Mouse (Mus musculus) adipocyte (in vitro differentiated cells): ENCODE measurements at regions not wholly inside any gene's neighbourhood (a gene's known extent, or its start where the extent isn't known, plus 50 kb on each side); places are given as distances from the start of the nearest gene placed in this dataset.

Experiments
- DNase-seq: peaks from one replicate; pipeline ENCODE4 v3.0.0-alpha.2; 2016; ENCODE audit warnings: low spot score

DNA sequence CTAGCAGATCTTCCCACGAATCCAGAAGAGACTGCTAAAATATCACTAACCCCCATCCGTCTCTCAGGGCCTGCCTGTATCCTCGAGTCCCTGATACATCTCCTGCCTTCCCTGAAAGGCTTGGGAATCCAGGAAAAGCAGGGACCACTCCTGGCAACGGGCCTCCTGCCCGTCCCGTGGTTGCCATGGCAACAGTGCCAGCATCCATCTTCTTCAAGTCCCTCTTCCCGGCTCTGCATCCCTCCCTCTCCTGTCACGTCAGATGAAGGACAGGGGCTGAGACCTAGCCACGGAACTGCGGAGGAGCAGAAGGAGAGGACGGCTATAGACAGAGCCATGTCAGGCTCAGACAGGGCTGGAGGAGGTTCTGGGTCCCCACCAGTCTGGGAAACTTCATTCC lies 222.4 kb downstream of the Cryba4 start:
- no peak for DNase-seq

DNA sequence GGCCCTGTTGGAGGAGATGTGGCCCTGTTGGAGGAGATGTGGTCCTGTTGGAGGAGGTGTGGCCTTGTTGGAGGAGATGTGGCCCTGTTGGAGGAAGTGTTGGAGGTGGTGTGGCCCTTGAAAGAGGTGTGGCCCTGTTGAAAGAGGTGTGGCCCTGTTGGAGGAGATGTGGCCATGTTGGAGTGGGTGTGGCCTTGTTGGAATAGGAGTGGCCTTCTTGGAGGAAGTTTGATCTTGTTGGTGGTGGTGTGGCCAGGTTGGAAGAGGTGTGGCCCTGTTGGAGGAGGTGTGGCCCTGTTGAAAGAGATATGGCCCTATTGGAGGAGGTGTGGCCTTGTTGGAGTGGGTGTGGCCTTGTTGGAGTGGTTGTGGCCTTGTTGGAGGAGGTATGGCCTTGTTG lies 220.3 kb downstream of the Cryba4 start:
- DNase-seq, result no peak

DNA sequence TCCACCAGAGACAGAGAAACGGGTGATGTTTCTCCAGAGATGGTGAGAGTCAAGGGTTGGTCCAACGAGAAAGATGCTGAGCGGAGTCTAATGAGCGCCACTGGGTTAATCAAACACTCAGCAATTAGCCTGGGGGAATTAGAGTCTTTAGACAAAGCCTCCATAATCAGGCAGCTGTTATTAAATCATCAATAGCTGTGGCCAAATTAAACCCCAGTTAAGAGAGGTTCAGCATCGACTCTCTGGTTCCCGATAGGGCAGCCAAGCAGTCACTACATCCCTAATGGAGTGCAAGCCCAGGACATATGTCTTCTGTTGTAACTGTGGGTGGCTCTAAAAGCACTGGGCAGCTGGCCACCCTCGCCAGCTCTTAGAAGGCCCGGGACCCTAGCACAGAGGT lies 216.9 kb downstream of the Cryba4 start:
- no peak for DNase-seq

DNA sequence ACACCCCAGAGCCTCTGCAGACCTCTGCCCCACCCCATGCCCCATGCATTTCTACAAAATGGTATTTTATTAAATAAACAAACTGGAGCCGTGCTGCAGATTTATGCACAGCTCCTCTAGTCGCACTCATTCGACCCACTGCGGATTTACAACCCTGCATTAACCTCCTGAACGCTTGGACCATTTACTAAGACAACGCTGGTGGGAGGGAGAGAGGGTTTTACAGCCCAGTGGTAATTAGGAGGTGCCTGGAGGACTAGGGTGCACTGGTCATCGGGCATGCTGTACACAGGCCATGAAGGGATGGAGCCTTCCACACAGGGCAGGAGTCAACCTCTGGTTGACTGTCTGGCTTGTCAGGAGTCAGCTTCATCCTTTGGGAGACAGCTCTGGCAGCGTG lies 215.2 kb downstream of the Cryba4 start:
- DNase-seq, result no peak

DNA sequence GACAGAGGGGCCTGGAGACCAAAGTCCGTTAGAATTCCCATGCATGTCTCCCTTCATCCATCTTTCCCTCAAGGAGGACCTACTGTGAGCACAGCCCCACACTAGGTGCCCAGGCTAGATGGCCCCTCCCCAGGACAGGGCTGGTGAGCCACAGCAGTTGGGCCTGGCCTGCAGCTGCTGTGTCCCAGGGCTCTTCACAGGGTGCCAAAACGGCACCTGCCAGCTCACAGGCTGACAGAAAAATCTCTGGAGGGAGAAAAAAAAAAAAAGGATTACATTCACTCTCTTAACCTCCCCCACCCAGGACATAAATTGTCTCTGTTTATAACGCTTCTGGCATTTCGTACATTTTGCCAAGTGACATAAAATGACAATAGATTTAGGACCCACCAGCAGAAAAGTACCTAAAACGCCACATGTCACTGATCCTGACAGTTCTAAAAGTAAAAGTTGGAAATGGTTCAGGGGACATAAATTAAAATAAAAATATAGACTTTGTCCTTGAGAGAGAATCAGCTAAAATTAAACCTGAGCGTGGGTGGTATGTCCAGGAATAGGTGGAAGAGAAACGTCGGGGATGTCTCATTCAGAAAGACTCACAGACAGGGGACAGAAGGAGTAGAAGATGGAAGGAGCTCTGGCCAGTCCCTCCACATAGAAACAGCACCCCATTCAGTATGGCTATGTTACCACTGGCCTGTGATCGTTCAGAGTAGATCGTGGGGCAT lies 212.5 kb downstream of the Cryba4 start:
- no peak for DNase-seq

DNA sequence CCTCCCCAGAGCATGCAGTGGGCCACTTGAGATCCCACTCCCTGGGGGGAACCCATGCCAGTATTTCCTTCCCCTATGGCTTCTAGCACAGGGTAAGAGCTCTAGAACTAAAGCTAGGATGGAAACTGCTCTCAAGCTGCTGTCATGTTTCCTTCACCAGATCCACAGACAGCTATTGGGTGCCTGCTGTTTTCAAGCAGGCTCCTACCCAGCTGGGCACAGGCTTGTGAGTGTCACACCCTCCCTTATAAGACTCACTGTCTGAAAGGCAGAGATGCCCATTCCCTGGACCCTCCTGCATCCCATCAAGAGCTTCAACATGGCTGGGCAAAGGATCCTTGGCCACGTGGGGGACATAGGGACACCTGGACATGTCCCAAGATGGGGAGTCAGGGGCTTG lies 211.6 kb downstream of the Cryba4 start:
- DNase-seq, result no peak

DNA sequence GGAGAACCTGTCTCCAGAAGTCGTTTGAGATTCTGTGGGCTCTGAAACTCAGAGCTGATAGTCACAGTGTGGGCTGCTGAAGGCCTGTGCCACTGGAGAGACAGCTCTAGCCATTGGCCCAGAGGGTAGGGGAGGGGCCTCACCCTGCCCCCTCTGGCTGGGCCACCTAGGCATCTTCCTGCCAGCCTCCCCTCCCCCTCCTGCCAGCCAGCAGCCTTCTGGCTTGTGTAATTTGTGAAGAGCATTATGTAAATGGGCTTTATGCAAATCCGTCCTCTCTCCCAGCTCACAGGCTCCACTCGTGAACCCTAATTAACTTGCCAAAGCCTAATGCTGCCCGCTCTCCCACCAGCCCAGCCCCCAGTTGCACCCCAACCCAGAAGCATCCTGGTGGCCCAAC lies 211.0 kb downstream of the Cryba4 start:
- peak; percentile 5 for DNase-seq

DNA sequence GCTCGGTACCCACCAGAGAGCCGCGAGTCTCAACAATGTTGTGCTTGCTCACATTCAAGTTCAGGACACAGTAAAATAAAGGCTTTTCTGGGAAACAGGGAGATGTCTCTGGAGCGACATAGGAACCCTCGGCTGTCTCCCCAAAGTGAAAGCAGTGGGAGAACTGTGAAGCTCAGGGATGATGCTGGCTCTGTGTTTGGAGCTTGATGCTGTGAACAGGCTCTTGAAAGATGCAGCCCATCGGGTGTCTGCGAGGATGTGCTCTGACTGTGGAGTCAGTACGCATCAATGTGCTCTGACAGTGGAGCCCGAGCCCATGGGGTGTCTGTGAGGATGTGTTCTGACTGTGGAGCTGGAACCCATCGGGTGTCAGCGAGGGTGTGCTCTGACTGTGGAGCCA lies 210.1 kb downstream of the Cryba4 start:
- no peak for DNase-seq

DNA sequence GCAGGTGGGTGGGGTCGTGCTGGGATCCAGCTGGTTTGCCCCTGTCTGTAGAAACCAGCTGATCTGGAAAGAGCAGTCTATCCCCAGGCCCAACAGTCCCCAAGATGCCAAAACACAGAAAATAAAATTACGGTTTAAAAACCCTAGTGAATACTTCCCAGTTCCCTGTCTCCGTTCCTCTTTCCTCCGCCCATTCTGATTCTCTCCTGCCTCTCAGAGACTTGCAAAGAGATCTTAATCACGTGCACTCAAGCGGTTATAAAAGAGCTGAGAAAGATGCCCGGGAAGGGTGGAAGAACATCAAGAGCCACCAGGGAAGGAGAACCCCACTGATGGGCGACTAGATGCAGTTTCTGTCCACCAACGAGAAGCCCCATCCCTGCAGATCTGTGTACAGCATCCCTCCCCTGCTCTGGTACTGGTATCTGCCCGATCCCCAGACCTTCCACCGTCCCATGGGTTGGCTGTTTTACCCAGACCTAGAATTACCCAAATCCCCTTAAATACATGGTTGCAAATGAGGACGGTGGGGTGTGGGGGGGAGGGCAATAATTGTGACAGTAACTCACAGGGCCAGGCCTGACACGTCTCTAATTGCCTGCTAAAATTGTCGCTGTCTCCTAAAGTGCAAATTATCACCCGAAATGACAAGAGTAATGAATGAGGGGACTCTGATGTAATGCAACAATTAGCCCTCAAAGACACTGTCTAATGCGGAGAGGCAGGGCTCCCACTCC lies 202.1 kb downstream of the Cryba4 start:
- no peak for DNase-seq

DNA sequence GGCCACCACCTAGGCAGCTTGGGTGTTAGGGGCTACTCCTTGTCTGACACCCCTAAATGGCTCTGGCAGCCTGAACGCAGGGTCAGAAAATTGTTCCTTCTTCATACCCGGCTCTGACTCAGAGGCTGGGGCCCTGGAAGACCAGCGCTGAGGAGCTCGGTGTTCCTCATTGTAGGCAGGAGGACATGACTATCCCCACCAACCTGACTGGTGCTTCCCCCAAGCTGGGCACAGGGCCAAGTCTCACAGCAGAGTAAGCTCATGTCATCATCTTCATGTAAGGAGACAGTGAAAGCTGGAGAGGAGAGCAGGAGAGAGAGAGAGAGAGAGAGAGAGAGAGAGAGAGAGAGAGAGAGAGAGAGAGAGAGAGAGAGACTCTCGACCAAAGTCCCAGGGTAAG lies 201.4 kb downstream of the Cryba4 start:
- no peak for DNase-seq

DNA sequence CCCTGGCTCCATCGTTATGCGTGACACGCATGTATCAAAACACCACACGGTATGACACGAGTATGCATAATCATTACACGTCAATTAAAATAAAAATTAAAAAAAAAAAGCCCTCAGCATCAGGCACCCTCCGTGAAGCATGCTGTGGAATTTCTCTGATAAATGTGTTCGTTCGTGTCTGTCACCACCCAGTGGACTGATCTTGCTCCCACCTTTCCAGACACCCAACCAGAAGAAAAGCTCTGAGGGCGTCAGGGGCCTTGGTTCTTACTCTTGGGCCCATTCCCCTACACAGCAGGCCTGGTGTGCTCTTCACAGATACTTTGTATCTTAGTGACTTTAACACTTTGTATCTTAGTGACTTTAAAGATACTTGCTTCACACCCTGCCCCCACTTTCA lies 200.5 kb downstream of the Cryba4 start:
- no peak for DNase-seq

DNA sequence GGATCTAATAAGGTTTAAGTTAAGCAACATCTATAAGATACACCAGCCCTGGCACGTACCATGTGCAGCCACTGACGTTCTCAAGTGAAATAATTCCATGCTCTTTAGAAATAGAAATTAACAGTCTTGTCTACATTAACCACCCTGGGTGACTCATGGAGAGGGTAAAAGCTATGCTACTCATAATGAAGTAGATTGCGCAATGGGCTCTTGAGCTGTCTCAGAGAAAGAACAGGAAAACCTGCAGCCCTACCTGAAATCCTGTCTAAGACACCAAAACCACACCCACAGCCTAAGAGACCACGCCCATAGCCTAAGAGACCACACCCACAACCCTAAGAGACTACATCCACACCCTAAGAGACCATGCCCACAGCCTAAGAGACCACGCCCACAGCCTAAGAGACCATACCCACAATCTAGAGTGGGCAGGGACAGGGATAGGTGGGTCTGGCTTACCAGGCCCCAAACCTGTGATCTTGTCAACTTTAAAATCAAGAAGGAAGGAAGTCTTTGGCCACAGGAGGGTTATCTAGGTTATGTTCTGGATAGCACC lies 198.6 kb downstream of the Cryba4 start:
- no peak for DNase-seq

DNA sequence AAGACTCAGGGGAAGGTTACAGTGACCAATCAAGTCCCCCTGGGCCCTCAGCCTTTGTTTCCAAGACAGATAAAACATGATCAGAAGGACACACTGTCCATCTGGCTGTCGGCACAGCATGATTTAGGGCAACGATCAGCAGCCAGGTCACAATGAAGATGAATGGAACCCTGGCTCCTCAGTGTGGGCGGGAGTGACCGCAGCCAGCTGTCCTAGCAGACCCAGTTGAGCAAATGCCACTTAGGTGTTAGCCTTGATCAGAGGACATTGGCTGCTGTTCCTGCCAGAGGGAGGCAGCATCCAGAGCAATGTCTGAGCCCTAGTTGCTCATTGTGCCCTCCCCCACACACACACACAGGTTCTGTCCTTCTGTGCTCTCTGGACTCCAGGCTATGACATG lies 197.3 kb downstream of the Cryba4 start:
- no peak for DNase-seq

DNA sequence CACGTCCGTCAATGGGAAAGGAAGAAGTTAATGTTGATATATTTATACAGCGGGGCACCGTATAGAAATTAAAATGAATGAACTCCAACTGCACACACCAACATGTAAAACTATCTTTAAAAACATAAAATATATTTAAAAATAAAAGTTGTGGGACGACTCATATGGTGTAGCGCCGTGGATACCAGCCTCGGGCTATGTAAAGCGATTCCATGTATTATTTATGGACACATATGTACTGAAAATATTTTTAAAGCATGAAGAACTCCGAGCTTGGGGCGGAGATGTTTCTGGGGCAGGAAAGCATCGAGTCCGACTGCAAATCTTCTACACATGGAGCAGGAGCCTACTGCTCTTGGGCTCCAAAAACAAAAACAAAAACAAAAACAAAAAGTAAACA lies 182.4 kb downstream of the Cryba4 start:
- no peak for DNase-seq

DNA sequence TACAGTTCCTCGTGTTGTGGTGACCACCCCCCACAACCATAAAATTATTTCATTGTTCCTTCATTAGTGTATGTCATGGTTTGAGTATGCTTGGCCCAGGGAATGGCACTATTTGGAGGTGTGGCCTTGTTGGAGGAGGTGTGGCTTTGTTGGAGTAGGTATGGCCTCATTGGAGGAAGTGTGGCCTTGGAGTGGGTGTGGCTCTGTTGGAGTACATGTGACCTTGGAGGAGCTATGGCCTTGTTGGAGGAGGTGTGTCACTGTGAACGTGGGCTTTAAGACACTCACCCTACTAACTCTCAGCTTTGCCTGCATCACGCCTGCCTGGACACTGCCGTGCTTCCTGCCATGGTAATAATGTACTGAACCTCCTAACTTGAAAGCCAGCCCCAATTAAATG lies 179.9 kb downstream of the Cryba4 start:
- no peak for DNase-seq

DNA sequence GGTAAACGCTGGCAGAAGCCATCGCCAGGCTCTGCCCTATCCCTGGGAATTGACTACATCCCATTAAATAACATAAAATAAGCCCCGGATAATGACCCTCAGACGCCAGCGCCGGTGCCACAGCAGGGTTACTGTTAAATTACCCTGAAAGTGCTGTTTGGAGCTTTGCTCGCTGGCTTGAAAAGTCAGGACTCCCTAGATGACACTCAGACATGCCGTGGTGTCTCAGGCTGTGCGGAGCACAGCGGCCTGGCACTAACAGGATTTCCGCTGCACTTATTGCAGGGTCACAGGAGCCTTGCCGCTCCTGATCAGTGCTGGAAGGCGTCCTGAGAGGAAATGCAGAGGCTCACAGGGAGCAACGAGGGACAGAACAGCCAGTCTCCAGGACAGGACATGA lies 175.2 kb downstream of the Cryba4 start:
- no peak for DNase-seq

DNA sequence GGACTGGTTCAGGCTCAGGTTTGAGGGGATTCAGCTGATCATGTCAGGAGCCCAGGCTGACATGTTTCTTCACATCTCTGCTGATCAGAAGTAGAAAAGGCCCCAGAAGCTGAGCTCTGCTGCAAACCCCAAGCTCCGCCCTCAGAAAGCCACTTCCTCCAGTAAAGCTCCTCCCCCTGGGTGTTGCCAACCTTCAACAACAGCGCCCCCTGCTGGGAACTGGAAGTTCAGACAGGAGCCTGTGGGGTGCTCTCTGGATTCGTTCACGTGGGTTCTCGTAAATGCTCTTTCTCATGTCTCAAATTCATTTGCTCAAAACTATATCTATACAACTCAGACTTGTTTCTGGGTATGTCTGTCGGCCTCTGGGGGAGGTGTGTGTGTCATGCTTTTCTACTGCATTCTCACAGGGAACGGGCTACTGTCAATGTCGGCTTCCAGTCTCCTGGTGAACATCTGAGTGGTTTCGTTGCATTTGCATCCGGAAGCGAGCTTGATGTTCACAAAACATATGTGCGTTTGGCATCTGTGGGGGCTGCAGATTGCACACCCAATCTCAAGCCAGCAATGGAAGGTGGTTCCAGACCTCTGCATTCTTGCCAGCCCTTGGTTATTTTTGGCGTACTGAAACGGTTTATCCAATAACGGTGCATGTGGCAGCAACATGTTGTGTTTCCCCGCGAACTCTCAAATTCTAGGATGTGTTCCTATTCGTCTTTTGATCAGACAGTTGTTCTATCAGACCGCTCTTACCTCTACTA lies 174.3 kb downstream of the Cryba4 start:
- peak; percentile 48 for DNase-seq

DNA sequence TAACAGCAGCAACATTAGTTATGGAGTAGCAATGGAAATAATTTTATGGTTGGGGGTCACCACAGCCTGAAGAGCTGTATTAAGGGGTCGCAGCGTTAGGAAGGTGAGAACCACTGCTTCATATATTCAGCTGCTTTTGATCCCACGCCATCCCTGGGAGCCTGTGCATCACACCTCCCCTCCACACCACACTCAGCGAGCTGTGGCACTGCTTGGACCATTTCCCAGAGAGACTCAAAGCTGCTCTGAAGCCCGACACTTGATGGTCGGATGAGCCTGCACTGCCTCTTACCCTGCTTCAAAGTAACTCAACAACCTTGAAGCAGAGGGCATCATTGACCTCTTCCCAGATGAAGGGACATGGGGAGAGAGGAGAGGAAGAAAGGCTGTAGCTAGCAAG lies 171.3 kb downstream of the Cryba4 start:
- no peak for DNase-seq

DNA sequence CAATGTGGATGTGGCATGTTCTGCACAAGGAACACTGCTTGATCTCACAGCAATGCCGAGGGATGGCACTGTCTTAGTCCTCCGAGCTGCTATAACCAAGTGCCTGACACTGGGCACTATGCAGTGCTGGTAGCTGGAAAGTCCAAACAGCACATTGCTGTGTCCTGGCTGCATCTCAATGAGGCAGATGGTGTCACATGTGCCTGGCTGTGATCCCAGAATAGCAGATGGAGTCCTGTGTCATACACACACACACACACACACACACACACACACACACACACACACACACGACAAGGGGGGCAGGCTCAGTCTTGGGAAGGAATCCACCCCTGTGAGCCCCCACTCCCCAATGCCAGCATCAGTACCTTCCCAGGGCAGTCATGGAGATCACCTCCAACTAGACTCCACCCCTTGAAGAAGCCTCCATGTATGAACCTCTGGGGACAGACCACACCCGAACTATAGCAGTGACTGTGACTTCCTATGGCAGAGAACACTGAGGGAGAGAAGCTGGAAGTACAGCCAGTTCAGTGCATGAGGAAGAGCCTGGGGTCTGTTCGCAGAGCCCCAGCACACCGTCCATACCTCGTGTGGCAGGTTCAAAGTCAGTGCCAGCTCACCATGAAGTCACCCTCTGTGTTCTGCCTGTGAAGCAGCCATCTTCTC lies 160.3 kb downstream of the Cryba4 start:
- peak; percentile 12 for DNase-seq

DNA sequence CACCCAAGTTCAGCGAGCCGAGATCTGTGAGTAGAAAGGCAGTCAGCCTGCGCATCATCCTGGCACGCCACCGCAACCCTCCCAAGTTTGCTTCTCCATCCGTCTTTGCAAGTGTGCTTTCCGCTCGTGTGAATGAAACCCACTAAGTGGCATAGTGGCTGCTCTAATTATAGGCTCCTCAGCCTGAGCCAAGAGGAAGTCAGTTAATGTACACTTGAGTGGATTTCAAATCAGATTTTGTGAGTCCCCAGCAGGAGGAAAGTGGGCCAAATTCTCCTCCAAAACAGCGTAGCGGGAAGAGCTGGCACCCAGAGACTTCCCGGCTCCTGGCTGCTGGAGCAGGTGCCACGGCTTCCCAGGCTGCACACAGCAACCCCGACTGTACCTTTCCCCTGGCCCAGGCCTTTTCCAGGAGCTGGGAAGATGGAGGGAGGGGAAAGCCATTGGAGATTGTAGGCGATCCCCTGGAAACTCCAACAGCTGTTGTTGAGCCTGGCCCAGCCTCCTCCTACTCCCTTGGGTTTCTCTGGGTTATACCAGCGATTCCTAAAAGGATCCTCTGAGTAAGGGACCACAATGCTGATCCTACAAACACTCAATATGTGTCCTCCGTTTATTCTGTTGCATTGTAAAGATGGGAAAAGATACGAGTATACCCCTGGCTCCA lies 158.3 kb downstream of the Cryba4 start:
- no peak for DNase-seq

DNA sequence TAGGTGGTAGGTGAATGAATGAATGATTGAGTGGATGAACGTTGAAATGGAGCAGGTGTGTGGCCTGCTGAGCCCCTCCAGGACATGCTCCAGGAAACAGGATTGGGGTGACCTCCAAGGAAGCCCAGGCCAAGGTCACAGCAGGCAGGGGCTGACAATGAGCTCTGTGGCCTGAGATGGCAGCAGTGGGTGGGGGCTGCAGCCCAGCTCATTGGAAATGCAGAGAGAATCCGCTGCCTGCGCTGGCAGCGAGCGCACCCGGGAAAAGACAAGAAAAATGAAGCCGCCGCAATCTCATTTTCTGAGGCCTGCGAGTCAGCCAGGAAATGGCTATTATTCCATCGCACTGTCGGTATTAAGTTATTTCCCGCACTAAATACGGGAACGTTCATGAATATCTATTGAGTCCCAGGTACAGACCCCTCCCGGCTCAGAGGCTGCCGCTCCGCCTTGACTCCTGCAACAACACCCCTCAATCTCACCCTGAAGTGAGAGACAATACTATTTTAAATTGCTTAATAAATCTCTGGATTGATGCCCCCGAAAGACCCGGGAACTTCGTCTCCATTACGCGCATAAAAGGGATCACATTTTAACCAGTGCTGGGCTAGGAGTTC lies 153.7 kb downstream of the Cryba4 start:
- no peak for DNase-seq
